Mouse (Mus musculus): ENCODE results near the gene 1700080E11Rik.
"Not testable (repeated sequence)": the region's sequence is repeated elsewhere in the genome, so short reads cannot be mapped to it uniquely, and the experiment has no call there.

1700080E11Rik gene

DNA sequence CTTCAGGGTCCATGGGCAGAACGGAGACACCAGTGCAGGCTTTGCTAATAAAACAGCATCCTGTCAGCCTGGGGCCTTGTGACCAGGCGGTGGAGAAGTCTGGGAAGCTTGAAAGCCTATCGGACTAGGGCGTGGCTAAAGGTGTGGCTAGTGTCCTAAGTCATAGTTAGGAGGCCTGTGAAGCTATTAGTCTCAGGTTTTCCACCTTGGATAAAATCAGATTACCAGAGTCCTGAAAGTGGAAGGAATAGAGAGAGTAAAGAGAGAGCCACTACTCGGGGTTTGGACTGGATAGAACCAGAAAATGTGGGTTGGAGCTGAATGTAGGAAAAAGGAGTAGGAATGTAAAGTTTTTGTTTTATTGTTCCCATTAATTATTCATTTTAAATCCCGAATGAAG, at the start of gene 1700080E11Rik:
TSS of gene 1700080E11Rik (minus strand) at position 101 of the 400 bp plus-strand sequence.
- DNase-seq (ENCODE audit: low spot score): no peak

DNA sequence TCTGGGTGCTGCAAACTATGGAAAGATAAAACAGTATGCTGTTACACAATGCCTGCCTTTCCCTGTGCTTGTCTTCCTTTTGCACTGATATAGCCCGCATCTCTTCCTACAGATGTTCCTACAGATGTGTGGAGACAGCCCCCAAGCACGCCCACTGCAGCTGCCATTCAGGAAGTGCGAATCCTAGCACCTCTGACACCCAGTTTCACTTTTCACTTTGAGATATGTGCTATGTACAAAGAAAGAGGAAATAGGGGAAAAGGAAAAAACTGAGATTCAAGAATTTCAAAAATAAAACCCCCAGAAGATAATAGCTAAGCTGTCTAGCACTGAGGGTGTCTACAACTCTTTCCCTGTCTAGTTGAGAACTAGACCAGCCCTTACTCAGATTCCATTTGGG, 41.8 kb upstream of the 1700080E11Rik start:
- no peak for DNase-seq (ENCODE audit: low spot score)

DNA sequence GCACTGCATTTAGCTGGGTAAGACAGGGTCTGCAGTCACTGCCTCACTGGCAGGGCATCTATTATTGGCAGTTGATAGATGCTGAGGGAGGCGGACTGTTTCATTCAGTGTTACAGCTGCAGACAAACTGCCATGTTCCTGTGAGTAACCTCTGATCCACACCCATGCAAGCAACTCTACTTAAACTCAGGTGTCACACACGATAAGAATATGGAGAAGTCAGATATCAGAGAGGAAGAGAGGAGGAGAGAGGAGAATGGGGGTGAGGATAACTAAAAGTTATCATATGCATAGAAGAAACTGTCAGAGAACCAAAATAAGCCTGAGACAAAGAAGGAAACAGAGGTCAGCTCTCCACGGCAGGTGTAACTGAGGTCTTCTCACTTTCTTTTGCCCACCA, 37.5 kb upstream of the 1700080E11Rik start:
- DNase-seq (ENCODE audit: low spot score): no peak

DNA sequence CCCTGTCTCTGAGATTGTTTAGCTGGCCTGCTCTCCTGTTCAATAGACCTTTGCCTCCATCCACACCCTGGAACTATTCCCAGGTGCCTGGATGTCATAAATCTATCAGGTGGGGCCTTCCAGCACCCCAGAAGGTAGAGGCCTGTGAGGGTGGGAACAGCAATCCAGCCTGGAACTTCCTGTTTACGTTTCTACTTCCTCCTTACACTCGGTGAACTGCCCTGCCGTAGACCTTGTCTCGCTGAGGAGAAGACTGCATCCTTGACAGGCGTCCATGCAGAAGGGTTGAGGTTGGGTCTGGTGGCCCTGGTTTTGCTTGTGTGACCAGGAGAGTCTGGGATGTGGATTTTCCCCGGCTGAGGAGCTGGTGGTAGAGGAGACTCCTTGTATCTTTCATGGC, 5.7 kb downstream of the 1700080E11Rik start:
- DNase-seq (ENCODE audit: low spot score): no peak

DNA sequence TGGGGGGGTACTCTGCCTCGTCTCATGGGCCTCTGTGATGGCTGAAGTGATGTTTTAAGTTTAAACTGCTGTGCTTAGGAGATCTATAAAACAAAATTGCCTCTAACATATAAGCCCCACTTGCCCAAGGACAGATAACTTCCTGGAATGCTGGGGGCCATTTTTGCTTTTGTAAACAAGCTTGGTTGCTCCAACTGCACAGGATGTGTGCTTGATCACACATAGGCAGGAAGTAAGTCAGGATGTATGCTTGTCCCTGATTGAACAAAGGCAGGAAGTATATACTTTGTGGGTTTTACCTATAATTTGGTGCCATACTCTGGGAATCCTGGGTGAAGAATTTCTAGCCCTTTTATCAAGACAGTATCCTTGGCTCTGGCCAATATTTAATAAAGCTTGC, 8.5 kb downstream of the 1700080E11Rik start:
- DNase-seq (ENCODE audit: low spot score): no peak

DNA sequence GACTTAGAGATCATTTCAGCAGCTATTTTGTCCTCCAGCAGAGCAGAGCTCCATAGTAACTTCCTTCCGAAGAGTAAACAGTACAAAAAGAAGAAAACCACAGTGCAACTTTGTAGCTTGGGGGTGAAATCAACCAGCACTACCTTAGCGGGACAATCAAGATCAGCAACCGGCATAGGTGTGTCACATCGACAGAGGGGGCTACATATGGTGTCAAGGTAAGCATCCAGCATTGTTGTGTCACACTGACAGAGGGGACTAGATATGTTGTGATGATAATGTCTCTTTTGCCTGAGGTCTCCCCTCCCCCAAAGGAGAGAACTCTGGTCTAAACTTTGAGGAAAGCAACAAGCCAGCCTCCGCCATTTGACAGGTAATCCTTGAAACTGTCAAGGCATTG, 10.4 kb downstream of the 1700080E11Rik start:
- DNase-seq (ENCODE audit: low spot score): no peak

DNA sequence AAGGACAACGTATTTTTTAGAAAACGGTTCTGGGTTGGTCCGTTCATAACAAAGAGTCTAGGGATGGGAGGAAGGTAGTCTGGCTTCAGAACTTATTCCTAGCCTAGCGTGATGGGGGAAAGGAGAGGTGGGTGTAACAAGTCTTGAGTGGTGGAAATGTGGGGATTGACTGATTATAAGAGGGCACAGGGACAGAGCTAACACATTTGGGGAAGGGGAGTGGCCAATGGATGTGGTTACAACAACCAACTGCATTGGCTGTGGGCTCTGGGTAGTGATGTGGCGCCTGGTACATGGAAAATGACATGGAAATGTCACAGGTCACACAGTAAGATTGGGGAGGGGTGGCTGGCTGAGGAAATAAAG, 12.9 kb downstream of the 1700080E11Rik start:
- DNase-seq (ENCODE audit: low spot score): no peak

DNA sequence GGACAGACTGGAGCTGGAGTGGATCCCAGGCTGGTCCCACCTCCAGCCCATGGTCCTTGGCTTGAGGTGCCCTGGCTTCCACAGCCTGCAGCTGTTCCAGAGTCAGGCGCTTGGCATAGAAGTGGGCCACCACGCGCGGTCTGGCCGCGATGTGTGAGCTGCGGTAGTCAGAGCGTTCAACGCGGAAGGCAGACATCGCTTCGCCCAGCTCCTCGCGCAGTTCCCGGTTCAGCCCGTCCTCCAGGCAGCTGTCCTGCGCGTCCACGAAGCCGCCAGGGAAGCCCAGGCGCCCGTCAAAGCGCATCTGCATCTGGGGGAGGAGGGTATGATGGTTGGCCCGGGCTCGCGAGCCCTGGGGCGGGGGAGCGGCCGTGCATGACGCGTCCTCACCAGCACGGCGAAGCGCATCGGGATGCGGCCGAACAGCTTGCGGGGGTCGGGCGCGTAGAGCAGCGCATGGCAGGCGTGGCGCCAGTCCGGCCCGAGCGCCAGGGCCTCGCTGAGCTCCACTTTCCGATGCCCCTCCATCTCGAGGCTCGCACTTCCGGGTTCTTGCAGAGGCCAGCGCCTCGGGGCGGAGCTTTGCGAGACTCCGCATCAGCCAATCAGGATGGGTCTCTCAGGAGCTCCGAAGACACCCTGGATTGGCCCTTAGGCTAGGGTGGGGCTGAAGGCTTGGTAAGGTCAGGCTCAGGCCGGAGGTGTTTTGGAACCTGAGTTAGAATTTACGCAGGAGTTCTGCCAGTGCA, 13.5 kb downstream of the 1700080E11Rik start, which contains the start of gene Nudt16:
TSS of gene Nudt16 (minus strand) at position 572 of the 749 bp plus-strand sequence.
- peak; percentile 96 for DNase-seq (ENCODE audit: low spot score)

DNA sequence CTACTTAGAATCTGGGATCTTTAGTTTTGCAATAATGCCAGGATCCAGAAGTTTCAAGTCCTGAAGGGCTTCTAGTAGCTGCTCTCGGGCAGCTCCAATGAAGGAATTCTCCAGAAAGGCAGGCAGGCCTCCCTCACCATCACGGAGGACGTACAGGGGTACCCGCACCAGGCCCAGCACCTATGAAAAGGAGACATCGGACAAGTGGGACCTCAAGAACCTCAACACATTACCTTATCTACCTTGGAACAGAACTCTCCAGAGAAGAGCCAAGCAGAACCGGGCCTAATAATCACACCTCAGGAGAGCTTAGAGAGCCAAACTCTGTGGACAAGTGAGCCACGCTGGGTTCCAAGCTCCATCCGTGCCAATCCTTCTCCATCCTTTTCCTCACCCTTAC, 14.6 kb downstream of the 1700080E11Rik start:
- DNase-seq (ENCODE audit: low spot score): no peak

DNA sequence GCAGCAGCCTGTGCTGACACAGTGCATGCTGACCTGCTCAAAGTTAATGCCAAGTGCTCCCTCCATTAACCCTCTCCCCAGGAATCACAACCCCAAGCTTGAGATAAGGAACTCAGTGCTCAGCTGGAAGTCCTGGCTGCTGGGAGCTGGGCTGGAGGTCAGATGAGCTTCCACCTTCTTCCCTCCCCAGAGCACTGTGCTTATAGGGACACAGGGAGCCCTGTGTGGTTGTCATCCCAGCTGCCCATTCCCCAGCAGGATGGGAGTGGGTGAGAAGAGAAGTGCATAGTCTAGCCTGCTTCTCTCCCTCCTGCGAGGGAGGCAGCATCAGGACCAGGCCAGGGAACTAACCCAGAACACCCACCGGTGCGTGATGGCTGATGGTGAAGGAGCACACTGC, 19.7 kb downstream of the 1700080E11Rik start:
- DNase-seq (ENCODE audit: low spot score): not testable (repeated sequence)

DNA sequence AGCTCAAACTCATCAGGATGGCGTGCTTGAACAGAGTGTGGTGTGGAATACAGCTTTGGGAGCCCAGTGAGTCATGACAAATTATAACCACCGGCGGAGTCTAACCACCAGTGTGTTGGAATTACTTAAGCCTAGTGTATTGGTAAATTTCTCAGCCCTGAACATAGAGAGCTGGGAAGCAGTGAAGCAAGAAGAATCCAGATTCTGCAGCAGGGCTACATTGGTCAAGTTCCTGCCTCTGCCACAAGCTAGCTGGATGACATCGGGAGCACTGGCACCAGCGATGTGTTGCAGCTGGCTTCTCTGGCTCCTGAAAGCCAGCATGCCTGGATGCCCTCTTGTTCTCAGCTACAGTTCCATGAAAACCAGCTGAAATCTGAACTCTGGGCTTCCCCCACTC, 41.0 kb downstream of the 1700080E11Rik start:
- no peak for DNase-seq (ENCODE audit: low spot score)

DNA sequence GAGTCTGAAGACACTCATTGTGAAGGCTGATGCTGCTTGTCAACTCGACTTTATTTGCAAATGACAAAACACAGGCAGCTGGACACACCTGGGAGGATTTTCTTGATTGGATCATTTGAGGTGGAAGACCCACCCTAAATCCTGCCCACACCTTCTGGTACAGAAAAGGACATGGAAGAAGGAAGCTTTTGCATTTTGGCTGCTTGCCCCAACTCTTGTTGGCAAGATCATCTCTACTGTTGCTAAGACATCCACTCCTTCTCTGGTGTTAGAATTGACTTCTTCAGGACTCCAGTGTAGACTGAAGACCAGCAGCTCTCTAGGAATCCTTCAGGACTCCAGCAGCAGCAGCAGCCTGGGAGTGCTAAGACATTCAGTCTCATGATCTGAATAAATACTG, 43.0 kb downstream of the 1700080E11Rik start:
- DNase-seq (ENCODE audit: low spot score): no peak

DNA sequence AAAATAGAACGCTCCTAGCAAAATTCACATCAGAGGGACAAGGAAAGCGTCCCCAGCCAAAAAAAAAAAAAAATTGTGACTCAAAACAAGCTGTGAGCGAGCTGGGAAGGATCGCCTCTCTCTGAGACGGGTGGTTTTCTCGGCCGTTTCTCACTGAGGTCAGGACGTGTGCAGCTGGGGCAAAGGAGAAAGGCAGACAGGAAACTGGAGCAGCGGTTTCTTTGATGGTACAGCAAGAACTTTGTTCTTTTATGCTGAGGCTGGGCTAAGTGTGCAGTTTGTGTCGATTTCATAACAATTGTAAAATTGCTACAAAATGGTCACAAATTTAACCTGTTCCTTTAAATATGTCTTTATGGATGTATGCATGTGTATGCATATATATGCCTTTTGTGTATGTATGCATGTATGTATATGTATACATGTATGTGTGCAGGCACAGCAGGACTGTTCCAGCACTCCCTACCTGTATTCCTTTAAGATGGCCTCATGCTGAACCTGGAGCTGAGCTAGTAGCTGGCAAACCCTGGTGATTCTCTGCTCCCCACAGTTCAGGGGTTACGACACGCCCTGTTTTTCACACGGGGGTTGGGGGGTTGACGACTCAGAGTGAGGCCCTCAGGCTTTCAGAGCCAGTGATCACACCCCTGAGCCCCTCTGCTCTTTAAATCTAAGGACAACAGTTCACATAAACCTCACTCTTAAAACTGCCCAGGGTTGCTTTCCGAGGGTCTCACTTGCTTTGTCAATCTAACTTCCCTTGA, 43.9 kb downstream of the 1700080E11Rik start:
- peak; percentile 10 for DNase-seq (ENCODE audit: low spot score)
